Comparison of ENCODE assay signal across 23 mouse cellular contexts in genomic region chr1:151596562-151596961, GRCm38 (mm10). TPM values are rescaled to one million over a fixed set of nuclear protein-coding genes. Genes with fewer than 3 reads are reported as not detected.
DNase-seq lines count a peak whose midpoint lies in the region; ATAC-seq and TF ChIP-seq lines count a peak whose summit lies in the region.
"Had no signal": no experiment of that assay in that cellular context is flagged by ENCODE, and none has a peak within 500 bp of the region (broad histone marks: within the 10 kb centered on the region; RNA-seq: fewer than 3 reads in every experiment).

No protein-coding gene starts in this region.

- DNase-seq in gastrocnemius, adult 18-20 months (ENCODE audit: low spot score) = peak; percentile 41
- no peak for DNase-seq in gastrocnemius, adult 8-10 months (ENCODE audit: low spot score in 2 of 2)
- DNase-seq in heart, postnatal 0 days (ENCODE audit: low spot score) = peak; percentile 39
- no peak for DNase-seq in liver, postnatal 0 days
- DNase-seq in yolk sac, embryonic 10.5 days (ENCODE audit: low spot score) = peak; percentile 22
- no peak for DNase-seq in midbrain, embryonic 11.5 days (ENCODE audit: low spot score, missing footprints)
- DNase-seq: adrenal gland, adult 8-10 months; cerebellum, adult 8-10 months; kidney, adult 9 months; left cerebral cortex, postnatal 4 days; lung, adult 2 months; lung, postnatal 14 days; right cerebral cortex, adult 18-20 months; right cerebral cortex, postnatal 4 days had no signal

- H3K4me3 ChIP-seq in heart, postnatal 0 days (ENCODE audit: low read depth, low read length) = no peak overlapping the region
- H3K4me3 ChIP-seq in heart, embryonic 12.5 days = no peak overlapping the region
- no peak overlapping the region for H3K4me3 ChIP-seq in liver, postnatal 0 days (ENCODE audit: low read depth, low read length)
- H3K4me3 ChIP-seq in liver, embryonic 12.5 days = no peak overlapping the region
- H3K4me3 ChIP-seq in midbrain, embryonic 11.5 days (ENCODE audit: low read depth, low read length) = no peak overlapping the region
- H3K4me3 ChIP-seq: forebrain, embryonic 13.5 days; left cerebral cortex, adult 2 months; midbrain, embryonic 12.5 days; neural tube, embryonic 15.5 days had no signal

- H3K9me3 ChIP-seq in heart, postnatal 0 days (replicated peaks; ENCODE audit: control insufficient read depth, low read length) = no peaks in the 10 kb centered on the region
- no peaks in the 10 kb centered on the region for H3K9me3 ChIP-seq in heart, embryonic 12.5 days (replicated peaks)
- H3K9me3 ChIP-seq in liver, postnatal 0 days (ENCODE audit: low read length) = no peaks in the 10 kb centered on the region
- no peaks in the 10 kb centered on the region for H3K9me3 ChIP-seq in liver, embryonic 12.5 days (replicated peaks)
- H3K9me3 ChIP-seq in midbrain, embryonic 11.5 days (ENCODE audit: control insufficient read depth, low read length) = no peaks in the 10 kb centered on the region
- H3K9me3 ChIP-seq: forebrain, embryonic 13.5 days; midbrain, embryonic 12.5 days; neural tube, embryonic 15.5 days had no signal

- TF ChIP-seq EP300 in heart, postnatal 0 days (IDR thresholded peaks at IDR 0.05; ENCODE audit: low read depth) = no peak
- no peak for TF ChIP-seq EP300 in liver, postnatal 0 days (IDR thresholded peaks at IDR 0.05; ENCODE audit: low read depth)

- WGBS in heart, postnatal 0 days = 38% methylated on average over 8 of the region's 8 CpGs
- 61% methylated on average over 8 of the region's 8 CpGs for WGBS in heart, embryonic 12.5 days
- WGBS in liver, postnatal 0 days (ENCODE audit: insufficient replicate concordance) = 53% methylated on average over 8 of the region's 8 CpGs
- 58% methylated on average over 8 of the region's 8 CpGs for WGBS in liver, embryonic 12.5 days (ENCODE audit: insufficient replicate concordance)
- 73% methylated on average over 8 of the region's 8 CpGs for WGBS in midbrain, embryonic 11.5 days

- TF ChIP-seq CTCF in heart, postnatal 0 days (IDR thresholded peaks at IDR 0.05; ENCODE audit: low read depth) = no peak
- TF ChIP-seq CTCF in liver, postnatal 0 days (IDR thresholded peaks at IDR 0.05; ENCODE audit: low read depth) = no peak

- H3K27me3 ChIP-seq in heart, postnatal 0 days (ENCODE audit: control insufficient read depth, insufficient read depth, low read length) = no peaks in the 10 kb centered on the region
- no peaks in the 10 kb centered on the region for H3K27me3 ChIP-seq in heart, embryonic 12.5 days (replicated peaks)
- H3K27me3 ChIP-seq in liver, postnatal 0 days (ENCODE audit: insufficient read depth, low read length) = no peaks in the 10 kb centered on the region
- no peaks in the 10 kb centered on the region for H3K27me3 ChIP-seq in liver, embryonic 12.5 days (replicated peaks)
- H3K27me3 ChIP-seq in midbrain, embryonic 11.5 days (ENCODE audit: control insufficient read depth, insufficient read depth, low read length) = no peaks in the 10 kb centered on the region
- H3K27me3 ChIP-seq: forebrain, embryonic 13.5 days; midbrain, embryonic 12.5 days; neural tube, embryonic 15.5 days had no signal

- peak; percentile 66; the same call in 1 of the 2 replicates for ATAC-seq in heart, postnatal 0 days (ENCODE audit: insufficient read depth, low read depth)
- no peak for ATAC-seq in heart, embryonic 12.5 days (ENCODE audit: insufficient number of reproducible peaks, low FRiP score)
- ATAC-seq in liver, postnatal 0 days = no peak
- no peak for ATAC-seq in liver, embryonic 12.5 days
- no peak for ATAC-seq in midbrain, embryonic 11.5 days (ENCODE audit: low FRiP score)
- ATAC-seq: activated CD4-positive, CD25-positive, alpha-beta regulatory T cell, adult 4 months; forebrain, embryonic 13.5 days; hindbrain, postnatal 0 days; intestine, embryonic 16.5 days had no signal

- H3K36me3 ChIP-seq in heart, postnatal 0 days (replicated peaks; ENCODE audit: control insufficient read depth, insufficient read depth, low read length) = no peaks in the 10 kb centered on the region
- no peaks in the 10 kb centered on the region for H3K36me3 ChIP-seq in heart, embryonic 12.5 days
- H3K36me3 ChIP-seq in liver, postnatal 0 days (replicated peaks; ENCODE audit: insufficient read depth, low read length) = no peaks in the 10 kb centered on the region
- no peaks in the 10 kb centered on the region for H3K36me3 ChIP-seq in liver, embryonic 12.5 days
- no peaks in the 10 kb centered on the region for H3K36me3 ChIP-seq in midbrain, embryonic 11.5 days (ENCODE audit: control insufficient read depth, insufficient read depth, low read length)
- H3K36me3 ChIP-seq: midbrain, embryonic 12.5 days; neural tube, embryonic 15.5 days had no signal

- peaks cover 32% of the 10 kb centered on the region for H3K4me1 ChIP-seq in heart, postnatal 0 days (ENCODE audit: control insufficient read depth, insufficient read depth)
- H3K4me1 ChIP-seq in heart, embryonic 12.5 days (replicated peaks) = peaks cover 13% of the 10 kb centered on the region
- H3K4me1 ChIP-seq in liver, postnatal 0 days (ENCODE audit: insufficient read depth) = peaks cover 26% of the 10 kb centered on the region
- peaks cover 24% of the 10 kb centered on the region for H3K4me1 ChIP-seq in liver, embryonic 12.5 days
- H3K4me1 ChIP-seq in midbrain, embryonic 11.5 days (ENCODE audit: control insufficient read depth, insufficient read depth, low read length) = no peaks in the 10 kb centered on the region
- H3K4me1 ChIP-seq: forebrain, embryonic 13.5 days; midbrain, embryonic 12.5 days had no signal

- no peak overlapping the region for H3K4me2 ChIP-seq in heart, postnatal 0 days (ENCODE audit: low read depth, low read length)
- H3K4me2 ChIP-seq in heart, embryonic 12.5 days = no peak overlapping the region
- no peak overlapping the region for H3K4me2 ChIP-seq in liver, postnatal 0 days (ENCODE audit: low read depth, low read length)
- no peak overlapping the region for H3K4me2 ChIP-seq in liver, embryonic 12.5 days
- no peak overlapping the region for H3K4me2 ChIP-seq in midbrain, embryonic 11.5 days
- H3K4me2 ChIP-seq: forebrain, embryonic 13.5 days; midbrain, embryonic 12.5 days; neural tube, embryonic 15.5 days had no signal

- H3K9ac ChIP-seq in heart, postnatal 0 days (replicated peaks; ENCODE audit: low read depth, low read length) = no peak overlapping the region
- H3K9ac ChIP-seq in heart, embryonic 12.5 days = no peak overlapping the region
- H3K9ac ChIP-seq in liver, postnatal 0 days (replicated peaks) = no peak overlapping the region
- H3K9ac ChIP-seq in liver, embryonic 12.5 days = no peak overlapping the region
- no peak overlapping the region for H3K9ac ChIP-seq in midbrain, embryonic 11.5 days (ENCODE audit: low read length)
- H3K9ac ChIP-seq: forebrain, embryonic 13.5 days; midbrain, embryonic 12.5 days; neural tube, embryonic 15.5 days had no signal

- peak overlapping the region; percentile 78 for H3K27ac ChIP-seq in heart, postnatal 0 days (ENCODE audit: low read depth)
- H3K27ac ChIP-seq in heart, embryonic 12.5 days (ENCODE audit: poor library complexity, severe bottlenecking) = no peak overlapping the region
- peak overlapping the region; percentile 84 for H3K27ac ChIP-seq in liver, postnatal 0 days (ENCODE audit: low read depth)
- no peak overlapping the region for H3K27ac ChIP-seq in liver, embryonic 12.5 days
- no peak overlapping the region for H3K27ac ChIP-seq in midbrain, embryonic 11.5 days (ENCODE audit: low read depth, low read length)
- H3K27ac ChIP-seq: forebrain, embryonic 13.5 days; hindbrain, postnatal 0 days; left cerebral cortex, adult 2 months; midbrain, embryonic 12.5 days; neural tube, embryonic 15.5 days had no signal

RNA-seq across cellular contexts. Expression of gene Fam129a, which starts 25.6 kb away (rescaled TPM):
- total RNA-seq in gastrocnemius, adult 18-20 months (2021) = 10 to 100 TPM in 1 of 2 experiments, 1 to 10 TPM in 1; 9.1 to 12.0 TPM
- 10 to 100 TPM in 1 of 4 experiments, 1 to 10 TPM in 3; 5.7 to 11.8 (median 7.9) TPM for total RNA-seq in gastrocnemius, adult 8-10 months (2022)
- 18.8 and 64.3 TPM in 2 replicates for total RNA-seq in heart, postnatal 0 days (2014; rRNA removed; ENCODE audit: low replicate concordance)
- polyA plus RNA-seq in heart, postnatal 0 days (2015; fragmentation: Nextera tagmentation; extraction: Ambion mirVana) = 13.9 and 14.1 TPM in 2 replicates
- polyA plus RNA-seq in heart, embryonic 12.5 days (2016; fragmentation: Nextera tagmentation; extraction: Ambion mirVana) = 4.3 and 4.4 TPM in 2 replicates
- polyA plus RNA-seq in liver, postnatal 0 days (2015; fragmentation: Nextera tagmentation; extraction: Ambion mirVana) = 8.3 and 11.5 TPM in 2 replicates
- polyA plus RNA-seq in liver, embryonic 12.5 days (2016; fragmentation: Nextera tagmentation; extraction: Ambion mirVana) = 1.9 and 2.2 TPM in 2 replicates
- 0.51 and 0.55 TPM in 2 replicates for polyA plus RNA-seq in midbrain, embryonic 11.5 days (2014; fragmentation: Nextera tagmentation; extraction: Ambion mirVana)

Comparison
In these comparisons a context has a peak if more than half of its experiments do, and no peak if none do; other contexts are left out.
1. DNase-seq: peak in gastrocnemius, adult 18-20 months (single experiment), heart, postnatal 0 days (single experiment) and yolk sac, embryonic 10.5 days (single experiment); none in gastrocnemius, adult 8-10 months (0 of 2), liver, postnatal 0 days (single experiment) and midbrain, embryonic 11.5 days (single experiment).
2. H3K27ac ChIP-seq: peak in heart, postnatal 0 days (single experiment) and liver, postnatal 0 days (single experiment); none in heart, embryonic 12.5 days (single experiment), liver, embryonic 12.5 days (single experiment) and midbrain, embryonic 11.5 days (single experiment).